Mouse (Mus musculus) small intestine, adult 2 months (tissue): ENCODE measurements around the gene Snap25.

ENCODE experiments used
- CTCF ChIP-seq: fragments of 200-500 bp; IDR thresholded peaks from 2 replicates; pipeline ENCODE4 v1.5.1; 2012; ENCODE audit warnings: low read depth, mild to moderate bottlenecking, control low read depth, inconsistent platforms, low read length, moderate library complexity, mixed read lengths; ENCODE audit not compliant: insufficient replicate concordance, insufficient read length; ENCODE audit errors: extremely low read depth
- POLR2A ChIP-seq: fragments of 200-500 bp; IDR thresholded peaks from 2 replicates; pipeline ENCODE4 v1.6.1; 2012; ENCODE audit warnings: low read depth, mild to moderate bottlenecking, control low read depth, inconsistent platforms, low read length, moderate library complexity

DNA sequence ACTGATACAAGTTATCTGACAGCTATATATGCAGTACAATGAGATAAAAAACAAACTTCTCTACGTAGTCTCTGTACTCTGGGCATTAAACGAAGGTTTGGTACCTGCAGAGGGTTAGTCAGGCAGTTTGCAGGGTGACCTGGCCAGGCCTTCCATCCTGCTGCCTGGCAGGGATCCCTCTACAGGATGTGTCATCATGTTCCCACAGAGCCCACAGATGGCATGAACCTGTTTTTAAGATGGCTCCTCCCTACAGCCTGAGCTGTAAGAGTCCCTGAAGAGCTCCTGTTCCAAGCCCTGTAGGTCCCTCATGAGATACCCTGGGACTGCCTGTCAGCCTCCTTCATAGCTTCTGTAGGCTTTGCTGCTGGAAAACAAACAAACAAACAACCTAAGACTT, 29.0 kb downstream of the Snap25 start:
- TF ChIP-seq CTCF (no peak), POLR2A (no peak)
